Mouse (Mus musculus) cortical plate, adult 2 months (tissue): ENCODE data around the gene Kif23.

ENCODE experiments used
- CTCF ChIP-seq: fragments of 200-500 bp; IDR thresholded peaks from 2 replicates; pipeline ENCODE4 v1.5.1; 2011; ENCODE audit warnings: mild to moderate bottlenecking, control low read depth, low read length; ENCODE audit not compliant: insufficient read depth; ENCODE audit errors: extremely low read depth
- POLR2A ChIP-seq: fragments of 200-500 bp; IDR thresholded peaks from 2 replicates; pipeline ENCODE4 v1.6.1; 2011; ENCODE audit warnings: mild to moderate bottlenecking, low read length, control low read depth; ENCODE audit not compliant: insufficient read depth; ENCODE audit errors: extremely low read depth

DNA sequence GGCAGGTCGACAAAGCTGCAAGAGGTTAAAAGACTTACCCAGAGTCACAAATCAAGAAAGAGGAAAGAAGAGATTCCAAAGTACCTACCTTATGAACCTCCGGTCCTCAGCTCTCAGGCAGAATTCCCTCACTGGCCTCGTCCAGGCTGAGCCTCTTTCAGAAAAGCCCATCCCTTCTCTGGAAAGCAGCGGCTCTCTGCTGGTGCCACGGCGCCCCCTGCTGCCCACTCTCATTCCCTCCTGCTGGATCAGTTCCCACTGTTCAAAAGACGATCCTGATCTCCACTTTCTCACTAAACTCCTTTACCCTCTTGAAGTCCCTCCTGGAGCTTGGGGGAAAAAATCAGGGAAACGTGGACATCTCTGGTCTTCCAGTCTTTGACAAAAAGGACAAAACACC lies 48.2 kb downstream of the Kif23 start:
- TF ChIP-seq CTCF (peak; percentile 79), POLR2A (no peak)
